11 mouse cellular contexts compared by ENCODE assay signal in genomic region chr13:64107535-64107934, GRCm38 (mm10). TPM values are rescaled to one million over a fixed set of nuclear protein-coding genes. Genes with fewer than 3 reads are reported as not detected.
DNase-seq lines count a peak whose midpoint lies in the region; ATAC-seq lines count a peak whose summit lies in the region.
"Had no signal": no experiment of that assay in that cellular context is flagged by ENCODE, and none has a peak within 500 bp of the region (broad histone marks: within the 10 kb centered on the region; RNA-seq: fewer than 3 reads in every experiment).

No protein-coding gene starts in this region.

- peaks cover 13% of the 10 kb centered on the region; the same call in 1 of the 2 replicates for H3K4me1 ChIP-seq in lung, embryonic 15.5 days
- H3K4me1 ChIP-seq in embryonic facial prominence, embryonic 10.5 days: peaks cover 17% of the 10 kb centered on the region
- peaks cover 13% of the 10 kb centered on the region for H3K4me1 ChIP-seq in liver, embryonic 13.5 days (replicated peaks)
- peaks cover 3% of the 10 kb centered on the region; the same call in 1 of the 2 replicates for H3K4me1 ChIP-seq in neural tube, embryonic 14.5 days (ENCODE audit: control insufficient read depth, insufficient read depth, low read length)

- no peaks in the 10 kb centered on the region for H3K27me3 ChIP-seq in lung, embryonic 15.5 days
- H3K27me3 ChIP-seq in embryonic facial prominence, embryonic 10.5 days (replicated peaks; ENCODE audit: low read depth, poor library complexity, severe bottlenecking): peaks cover 11% of the 10 kb centered on the region; the same call in 1 of the 2 replicates
- H3K27me3 ChIP-seq in liver, embryonic 13.5 days: no peaks in the 10 kb centered on the region
- H3K27me3 ChIP-seq in neural tube, embryonic 14.5 days (ENCODE audit: control insufficient read depth, insufficient read depth, low read length): no peaks in the 10 kb centered on the region
- H3K27me3 ChIP-seq: limb, embryonic 13.5 days had no signal

- H3K4me2 ChIP-seq in lung, embryonic 15.5 days: peak overlapping the region; percentile 3; the same call in 1 of the 2 replicates
- H3K4me2 ChIP-seq in liver, embryonic 13.5 days: no peak overlapping the region
- peak overlapping the region; percentile 14; the same call in 1 of the 2 replicates for H3K4me2 ChIP-seq in neural tube, embryonic 14.5 days (ENCODE audit: low read depth, low read length)
- H3K4me2 ChIP-seq: limb, embryonic 13.5 days had no signal

- H3K9ac ChIP-seq in lung, embryonic 15.5 days: no peak overlapping the region
- H3K9ac ChIP-seq in liver, embryonic 13.5 days: no peak overlapping the region
- no peak overlapping the region for H3K9ac ChIP-seq in neural tube, embryonic 14.5 days (replicated peaks; ENCODE audit: low read depth, low read length)
- H3K9ac ChIP-seq: limb, embryonic 13.5 days had no signal

- H3K36me3 ChIP-seq in lung, embryonic 15.5 days: no peaks in the 10 kb centered on the region
- no peaks in the 10 kb centered on the region for H3K36me3 ChIP-seq in embryonic facial prominence, embryonic 10.5 days (replicated peaks)
- H3K36me3 ChIP-seq in liver, embryonic 13.5 days: no peaks in the 10 kb centered on the region
- H3K36me3 ChIP-seq in neural tube, embryonic 14.5 days (ENCODE audit: control insufficient read depth, insufficient read depth, low read length): no peaks in the 10 kb centered on the region
- H3K36me3 ChIP-seq: limb, embryonic 13.5 days had no signal

- WGBS in lung, embryonic 15.5 days: 32% methylated on average over 8 of the region's 8 CpGs
- 23% methylated on average over 8 of the region's 8 CpGs for WGBS in embryonic facial prominence, embryonic 10.5 days
- WGBS in liver, embryonic 13.5 days (ENCODE audit: insufficient replicate concordance): 40% methylated on average over 8 of the region's 8 CpGs
- 3% methylated on average over 8 of the region's 8 CpGs for WGBS in neural tube, embryonic 14.5 days

- H3K9me3 ChIP-seq in lung, embryonic 15.5 days: no peaks in the 10 kb centered on the region
- no peaks in the 10 kb centered on the region for H3K9me3 ChIP-seq in embryonic facial prominence, embryonic 10.5 days
- no peaks in the 10 kb centered on the region for H3K9me3 ChIP-seq in liver, embryonic 13.5 days (replicated peaks)
- H3K9me3 ChIP-seq in neural tube, embryonic 14.5 days (ENCODE audit: control insufficient read depth, low read length): no peaks in the 10 kb centered on the region
- H3K9me3 ChIP-seq: limb, embryonic 13.5 days had no signal

- no peak overlapping the region for H3K4me3 ChIP-seq in lung, embryonic 15.5 days
- H3K4me3 ChIP-seq in embryonic facial prominence, embryonic 10.5 days: no peak overlapping the region
- H3K4me3 ChIP-seq in liver, embryonic 13.5 days (replicated peaks): no peak overlapping the region
- no peak overlapping the region for H3K4me3 ChIP-seq in neural tube, embryonic 14.5 days (ENCODE audit: low read depth, low read length)
- H3K4me3 ChIP-seq: limb, embryonic 13.5 days had no signal

- no peak for ATAC-seq in lung, embryonic 15.5 days (ENCODE audit: borderline replicate concordance, extremely low read depth, low FRiP score, low TSS enrichment)
- no peak for ATAC-seq in liver, embryonic 13.5 days (ENCODE audit: low read depth)
- peak; percentile 56; the same call in 1 of the 2 replicates for ATAC-seq in neural tube, embryonic 14.5 days (ENCODE audit: low read depth)

- DNase-seq in lung, postnatal 14 days: no peak
- DNase-seq in embryonic facial prominence, embryonic 10.5 days (ENCODE audit: low spot score): peak; percentile 48
- DNase-seq in liver, embryonic 13.5 days: no peak
- no peak for DNase-seq in ovary, postnatal 36 days (ENCODE audit: low spot score)
- no peak for DNase-seq in thymus, postnatal 4 days
- DNase-seq: adrenal gland, postnatal 36 days; gastrocnemius, postnatal 36 days had no signal

- no peak overlapping the region for H3K27ac ChIP-seq in lung, embryonic 15.5 days
- H3K27ac ChIP-seq in embryonic facial prominence, embryonic 10.5 days (replicated peaks): peak overlapping the region; percentile 35; the same call in 1 of the 2 replicates
- 0 out of 2 replicates have a peak overlapping the region, but pooled peaks have one; percentile 7 for H3K27ac ChIP-seq in liver, embryonic 13.5 days
- no peak overlapping the region for H3K27ac ChIP-seq in neural tube, embryonic 14.5 days (ENCODE audit: low read depth, low read length)
- H3K27ac ChIP-seq: limb, embryonic 13.5 days had no signal

RNA-seq across cellular contexts. Expression of gene Hsd17b3, which starts 18.5 kb away (rescaled TPM):
- not detected in 2 replicates for polyA plus RNA-seq in lung, embryonic 15.5 days (2015; fragmentation: Nextera tagmentation; extraction: Ambion mirVana)
- polyA plus RNA-seq in embryonic facial prominence, embryonic 10.5 days (2016; fragmentation: Nextera tagmentation; extraction: Ambion mirVana): not detected in 2 replicates
- polyA plus RNA-seq in liver, embryonic 13.5 days (2015; fragmentation: Nextera tagmentation; extraction: Ambion mirVana): not detected in 2 replicates
- not detected in 2 replicates for polyA plus RNA-seq in neural tube, embryonic 14.5 days (2014; fragmentation: Nextera tagmentation; extraction: Ambion mirVana)
- polyA plus RNA-seq: cortical plate, adult 2 months; limb, embryonic 13.5 days had no signal

RNA-seq across cellular contexts. Expression of gene Slc35d2, which starts 21.6 kb away (rescaled TPM):
- polyA plus RNA-seq in lung, embryonic 15.5 days (2015; fragmentation: Nextera tagmentation; extraction: Ambion mirVana): 4.7 and 4.8 TPM in 2 replicates
- polyA plus RNA-seq in embryonic facial prominence, embryonic 10.5 days (2016; fragmentation: Nextera tagmentation; extraction: Ambion mirVana): 2.5 and 3.2 TPM in 2 replicates
- polyA plus RNA-seq in liver, embryonic 13.5 days (2015; fragmentation: Nextera tagmentation; extraction: Ambion mirVana): 5.6 and 6.0 TPM in 2 replicates
- 0.92 and 1.6 TPM in 2 replicates for polyA plus RNA-seq in neural tube, embryonic 14.5 days (2014; fragmentation: Nextera tagmentation; extraction: Ambion mirVana)

RNA-seq across cellular contexts. Expression of gene Zfp367, which starts 45.5 kb away (rescaled TPM):
- 27.4 and 28.1 TPM in 2 replicates for polyA plus RNA-seq in lung, embryonic 15.5 days (2015; fragmentation: Nextera tagmentation; extraction: Ambion mirVana)
- 13.5 and 14.0 TPM in 2 replicates for polyA plus RNA-seq in embryonic facial prominence, embryonic 10.5 days (2016; fragmentation: Nextera tagmentation; extraction: Ambion mirVana)
- polyA plus RNA-seq in liver, embryonic 13.5 days (2015; fragmentation: Nextera tagmentation; extraction: Ambion mirVana): 21.9 and 25.7 TPM in 2 replicates
- 3.8 and 4.5 TPM in 2 replicates for polyA plus RNA-seq in neural tube, embryonic 14.5 days (2014; fragmentation: Nextera tagmentation; extraction: Ambion mirVana)

RNA-seq across cellular contexts. Expression of gene Habp4, which starts 54.1 kb away (rescaled TPM):
- polyA plus RNA-seq in lung, embryonic 15.5 days (2015; fragmentation: Nextera tagmentation; extraction: Ambion mirVana): 22.2 and 24.7 TPM in 2 replicates
- polyA plus RNA-seq in embryonic facial prominence, embryonic 10.5 days (2016; fragmentation: Nextera tagmentation; extraction: Ambion mirVana): 17.4 and 19.5 TPM in 2 replicates
- polyA plus RNA-seq in liver, embryonic 13.5 days (2015; fragmentation: Nextera tagmentation; extraction: Ambion mirVana): 7.5 and 9.1 TPM in 2 replicates
- polyA plus RNA-seq in neural tube, embryonic 14.5 days (2014; fragmentation: Nextera tagmentation; extraction: Ambion mirVana): 54.5 and 55.8 TPM in 2 replicates

Comparison
In these comparisons a context has a peak if more than half of its experiments do, and no peak if none do; other contexts are left out.
1. H3K27ac ChIP-seq: peak in embryonic facial prominence, embryonic 10.5 days (single experiment) and liver, embryonic 13.5 days (single experiment); none in lung, embryonic 15.5 days (single experiment) and neural tube, embryonic 14.5 days (single experiment).